Mouse (Mus musculus) limb, embryonic 15.5 days (tissue): ENCODE measurements around the gene Cdk6. TPM values are rescaled to one million over a fixed set of nuclear protein-coding genes. Genes with fewer than 3 reads are reported as not detected.

Experiments used
- polyA plus RNA-seq: library from polyadenylated mRNA; unstranded; fragments of >200 nt; fragmentation: Nextera tagmentation; extraction: Ambion mirVana; gene quantifications from 2 replicates; pipeline ENCODE4 v1.2.1, GENCODE M21; 2015

The Cdk6 gene
- polyA plus RNA-seq, 1 experiment from 2014 or later: 24.7 TPM

Other genes with a start within 250 kb of the Cdk6 start
- gene Fam133b, start 202.3 kb downstream of the Cdk6 start, polyA plus RNA-seq: 23.3 and 26.4 TPM in 2 replicates
- 2.5 and 2.9 TPM in 2 replicates for gene 1700109H08Rik, start 230.1 kb downstream of the Cdk6 start, polyA plus RNA-seq